In the genomic region with DNA sequence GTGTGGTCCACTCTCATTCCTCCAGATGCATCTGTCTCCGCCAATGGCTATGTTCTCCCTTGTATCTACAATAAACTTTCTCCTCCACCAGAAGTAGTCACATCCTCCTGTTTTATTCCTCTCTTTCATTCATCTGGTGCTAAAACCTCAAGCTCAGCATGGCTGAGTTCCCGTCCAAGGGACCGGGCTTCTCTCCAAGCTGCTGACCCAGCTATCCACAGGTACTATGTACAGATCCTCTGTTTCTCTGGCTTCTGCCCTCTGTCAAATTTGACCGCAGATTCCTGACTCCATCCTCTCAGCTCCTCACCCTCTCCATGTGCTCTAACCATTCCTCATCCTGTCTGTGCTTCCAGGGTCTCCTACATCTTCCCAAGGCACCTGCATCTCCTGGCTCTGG, we compare ENCODE assay signal across 25 mouse cellular contexts. TPM values are rescaled to one million over a fixed set of nuclear protein-coding genes. Genes with fewer than 3 reads are reported as not detected.
DNase-seq lines count a peak whose midpoint lies in the region; ATAC-seq and TF ChIP-seq lines count a peak whose summit lies in the region.
"Had no signal": no experiment of that assay in that cellular context is flagged by ENCODE, and none has a peak within 500 bp of the region (broad histone marks: within the 10 kb centered on the region; RNA-seq: fewer than 3 reads in every experiment).

No protein-coding gene starts in this region.

- no peak for DNase-seq in cerebellum, postnatal 4 days (ENCODE audit: low spot score in 2 of 2)
- DNase-seq in ES-E14 (ENCODE audit: low read depth, low spot score) = no peak
- DNase-seq in cerebellum, adult 8-10 months = peak; percentile 8
- DNase-seq in cerebellum, postnatal 14 days = peak; percentile 52 to 65
- DNase-seq in retina, postnatal 1 day = no peak
- DNase-seq in stomach, postnatal 0 days (ENCODE audit: low spot score) = no peak
- DNase-seq in heart, postnatal 10 days = no peak
- DNase-seq: adrenal gland, postnatal 14 days; B cell, adult 2 months; gastrocnemius, adult 2 months; gastrocnemius, postnatal 25 days; kidney, adult 18-20 months had no signal

- H3K4me2 ChIP-seq in stomach, postnatal 0 days (replicated peaks; ENCODE audit: low read depth) = no peak overlapping the region
- H3K4me2 ChIP-seq: forebrain, embryonic 12.5 days; heart, embryonic 11.5 days; heart, embryonic 15.5 days; hindbrain, embryonic 14.5 days; intestine, embryonic 15.5 days had no signal

- no peaks in the 10 kb centered on the region for H3K27me3 ChIP-seq in stomach, postnatal 0 days (ENCODE audit: control insufficient read depth, insufficient read depth, low read length)
- H3K27me3 ChIP-seq: forebrain, embryonic 12.5 days; heart, embryonic 15.5 days; intestine, embryonic 15.5 days; Patski had no signal

- H3K27ac ChIP-seq in ES-E14 (ENCODE audit: insufficient read depth, low read depth, low read length, poor library complexity, severe bottlenecking) = no peak overlapping the region
- no peak overlapping the region for H3K27ac ChIP-seq in stomach, postnatal 0 days (replicated peaks)
- H3K27ac ChIP-seq: embryonic facial prominence, embryonic 10.5 days; forebrain, embryonic 12.5 days; gastrocnemius, adult 2 months; heart, embryonic 15.5 days; hindbrain, embryonic 10.5 days; hindbrain, embryonic 14.5 days; intestine, embryonic 15.5 days had no signal

- no peak for TF ChIP-seq CTCF in stomach, postnatal 0 days (IDR thresholded peaks at IDR 0.05; ENCODE audit: low read depth)

- no peaks in the 10 kb centered on the region for H3K36me3 ChIP-seq in ES-E14 (ENCODE audit: control insufficient read depth, insufficient read depth, low read length, poor library complexity, severe bottlenecking)
- H3K36me3 ChIP-seq in stomach, postnatal 0 days (ENCODE audit: control insufficient read depth, insufficient read depth, low read length) = no peaks in the 10 kb centered on the region
- H3K36me3 ChIP-seq: embryonic facial prominence, embryonic 10.5 days; forebrain, embryonic 12.5 days; heart, embryonic 15.5 days; hindbrain, embryonic 10.5 days; intestine, embryonic 15.5 days had no signal

- in situ Hi-C loops in ES-E14 (cut with MboI; ENCODE audit: low sequenced_read_pairs in 2 of 2, unreplicated experiment in 2 of 2) = no loop called here

- peak overlapping the region; percentile 6; the same call in 1 of the 2 replicates for H3K9ac ChIP-seq in ES-E14 (ENCODE audit: insufficient read depth, low read depth, low read length, poor library complexity, severe bottlenecking)
- no peak overlapping the region for H3K9ac ChIP-seq in stomach, postnatal 0 days (ENCODE audit: low read length)
- H3K9ac ChIP-seq: forebrain, embryonic 12.5 days; heart, embryonic 15.5 days; hindbrain, embryonic 14.5 days; intestine, embryonic 15.5 days had no signal

- ATAC-seq in cerebellum, adult (ENCODE audit: insufficient number of reproducible peaks, low FRiP score, low TSS enrichment) = peak; percentile 59; the same call in 1 of the 2 replicates
- ATAC-seq in stomach, postnatal 0 days (ENCODE audit: low FRiP score, low TSS enrichment) = no peak
- ATAC-seq: activated CD4-positive, CD25-positive, alpha-beta regulatory T cell, adult 4 months; CD4-positive, CD25-positive, alpha-beta regulatory T cell, adult 4 months; forebrain, embryonic 16.5 days; intestine, embryonic 15.5 days; Patski had no signal

- intact Hi-C loops in heart, postnatal 10 days (cut with DNase I) = no loop called here

- no peak for TF ChIP-seq EP300 in stomach, postnatal 0 days (optimal IDR thresholded peaks at IDR 0.05)

- WGBS in stomach, postnatal 0 days = 76% methylated on average over 4 of the region's 4 CpGs

- no peaks in the 10 kb centered on the region for H3K9me3 ChIP-seq in ES-E14 (ENCODE audit: control insufficient read depth, insufficient read depth, low read depth, low read length)
- no peaks in the 10 kb centered on the region for H3K9me3 ChIP-seq in stomach, postnatal 0 days (ENCODE audit: control insufficient read depth, low read length)
- H3K9me3 ChIP-seq: embryonic facial prominence, embryonic 10.5 days; forebrain, embryonic 12.5 days; heart, embryonic 15.5 days; hindbrain, embryonic 10.5 days; intestine, embryonic 15.5 days had no signal

- H3K4me1 ChIP-seq in ES-E14 (ENCODE audit: control insufficient read depth in 2 of 2, insufficient read depth in 2 of 2, low read length in 2 of 2, poor library complexity in 1 of 2) = peaks cover 5 to 20% of the 10 kb centered on the region in 2 experiments; a peak in 2 of 4 replicates
- H3K4me1 ChIP-seq in stomach, postnatal 0 days (replicated peaks; ENCODE audit: control insufficient read depth, insufficient read depth) = no peaks in the 10 kb centered on the region
- H3K4me1 ChIP-seq: embryonic facial prominence, embryonic 10.5 days; forebrain, embryonic 12.5 days; hindbrain, embryonic 10.5 days had no signal

- no peak overlapping the region for H3K4me3 ChIP-seq in ES-E14 (ENCODE audit: insufficient read depth in 1 of 2, low read depth in 1 of 2, low read length in 2 of 2, poor library complexity in 1 of 2, severe bottlenecking in 1 of 2)
- H3K4me3 ChIP-seq in stomach, postnatal 0 days (ENCODE audit: low read depth, low read length) = no peak overlapping the region
- H3K4me3 ChIP-seq: embryonic facial prominence, embryonic 10.5 days; erythroblast, embryonic 14.5 days; forebrain, embryonic 12.5 days; gastrocnemius, adult 2 months; heart, embryonic 15.5 days; hindbrain, embryonic 10.5 days; intestine, embryonic 15.5 days had no signal

TF ChIP-seq in ES-E14, 5 proteins besides CTCF, POLR2A, EP300 and RAD21:
- TF ChIP-seq ZNF384 (IDR thresholded peaks at IDR 0.05; ENCODE audit: low read depth, low read length) (no peak), MAFK (IDR thresholded peaks at IDR 0.05; ENCODE audit: insufficient read depth, low read depth, low read length) (no peak), CHD2 (IDR thresholded peaks at IDR 0.05; ENCODE audit: low read depth, low read length) (no peak), ZC3H11A (IDR thresholded peaks at IDR 0.05; ENCODE audit: borderline replicate concordance, low read depth, low read length) (no peak), HCFC1 (IDR thresholded peaks at IDR 0.05; ENCODE audit: borderline replicate concordance, insufficient read depth, low read length) (no peak)

RNA-seq across cellular contexts. Expression of a gene that starts 22.1 kb away (rescaled TPM):
- 172 and 204 TPM in 2 replicates for total RNA-seq in ES-E14 (2012; rRNA removed)
- 4.0 and 5.1 TPM in 2 replicates for polyA plus RNA-seq in stomach, postnatal 0 days (2015; fragmentation: Nextera tagmentation; extraction: Ambion mirVana)
- total RNA-seq in heart, postnatal 10 days (2021) = 10 to 100 TPM; 39.2 to 39.3 TPM

Comparison
In these comparisons a context has a peak if more than half of its experiments do, and no peak if none do; other contexts are left out.
1. DNase-seq: peak in cerebellum, adult 8-10 months (single experiment) and cerebellum, postnatal 14 days (2 of 2); none in cerebellum, postnatal 4 days (0 of 2), ES-E14 (single experiment), retina, postnatal 1 day (single experiment), stomach, postnatal 0 days (single experiment) and heart, postnatal 10 days (0 of 2).